Mouse (Mus musculus) kidney, postnatal 10 days (tissue): ENCODE measurements at regions not wholly inside any gene's neighbourhood (a gene's known extent, or its start where the extent isn't known, plus 50 kb on each side); places are given as distances from the start of the nearest gene placed in this dataset.

Source experiments
- DNase-seq: peaks from one replicate; pipeline ENCODE4 v3.0.0; 2021; ENCODE audit warnings: mixed read lengths

- DNase-seq, result no peak
Observed at GRCm38 (mm10) chr4:131163782-131164315, 219.7 kb downstream of the Matn1 start.

- no peak for DNase-seq
Observed at GRCm38 (mm10) chr4:131166574-131167270, 222.5 kb downstream of the Matn1 start.

- DNase-seq, result no peak
Observed at GRCm38 (mm10) chr4:131167921-131168320, 223.7 kb downstream of the Matn1 start.

GRCm38 (mm10) chr4:131173783-131174460, 229.7 kb downstream of the Matn1 start:
- DNase-seq, result peak; percentile 39

GRCm38 (mm10) chr4:131176701-131177100, 232.5 kb downstream of the Matn1 start:
- no peak for DNase-seq

- DNase-seq, result no peak
Observed at GRCm38 (mm10) chr4:131177889-131178288, 233.7 kb downstream of the Matn1 start.

GRCm38 (mm10) chr4:131178642-131179041, 234.5 kb downstream of the Matn1 start:
- DNase-seq, result peak; percentile 17

GRCm38 (mm10) chr4:131188066-131188465, 243.9 kb downstream of the Matn1 start:
- DNase-seq, result no peak

GRCm38 (mm10) chr4:131191106-131191880, 247.1 kb downstream of the Matn1 start:
- no peak for DNase-seq

- DNase-seq, result no peak
Observed at GRCm38 (mm10) chr4:131193900-131194419, 249.8 kb downstream of the Matn1 start.

- no peak for DNase-seq
Observed at GRCm38 (mm10) chr4:131196147-131196546, 252.0 kb downstream of the Matn1 start.

GRCm38 (mm10) chr4:131203721-131204120, 259.5 kb downstream of the Matn1 start:
- no peak for DNase-seq

- DNase-seq, result no peak
Observed at GRCm38 (mm10) chr4:131204722-131205121, 260.5 kb downstream of the Matn1 start.

GRCm38 (mm10) chr4:131205127-131205526, 260.9 kb downstream of the Matn1 start:
- no peak for DNase-seq

GRCm38 (mm10) chr4:131205685-131206084, 261.5 kb downstream of the Matn1 start:
- no peak for DNase-seq

GRCm38 (mm10) chr4:131206181-131206885, 262.1 kb downstream of the Matn1 start:
- DNase-seq, result no peak

- DNase-seq, result no peak
Observed at GRCm38 (mm10) chr4:131206886-131207200, 262.7 kb downstream of the Matn1 start.

- DNase-seq, result no peak
Observed at GRCm38 (mm10) chr4:131207249-131207648, 263.1 kb downstream of the Matn1 start.

GRCm38 (mm10) chr4:131208166-131208565, 264.0 kb downstream of the Matn1 start:
- DNase-seq, result no peak

GRCm38 (mm10) chr4:131208637-131209036, 264.5 kb downstream of the Matn1 start:
- DNase-seq, result no peak

- no peak for DNase-seq
Observed at GRCm38 (mm10) chr4:131212711-131213110, 268.5 kb downstream of the Matn1 start.

GRCm38 (mm10) chr4:131215682-131216081, 271.5 kb downstream of the Matn1 start:
- no peak for DNase-seq

- no peak for DNase-seq
Observed at GRCm38 (mm10) chr4:131216361-131216760, 272.2 kb downstream of the Matn1 start.
